ENCODE assay signal across 8 mouse cellular contexts in the genomic region with DNA sequence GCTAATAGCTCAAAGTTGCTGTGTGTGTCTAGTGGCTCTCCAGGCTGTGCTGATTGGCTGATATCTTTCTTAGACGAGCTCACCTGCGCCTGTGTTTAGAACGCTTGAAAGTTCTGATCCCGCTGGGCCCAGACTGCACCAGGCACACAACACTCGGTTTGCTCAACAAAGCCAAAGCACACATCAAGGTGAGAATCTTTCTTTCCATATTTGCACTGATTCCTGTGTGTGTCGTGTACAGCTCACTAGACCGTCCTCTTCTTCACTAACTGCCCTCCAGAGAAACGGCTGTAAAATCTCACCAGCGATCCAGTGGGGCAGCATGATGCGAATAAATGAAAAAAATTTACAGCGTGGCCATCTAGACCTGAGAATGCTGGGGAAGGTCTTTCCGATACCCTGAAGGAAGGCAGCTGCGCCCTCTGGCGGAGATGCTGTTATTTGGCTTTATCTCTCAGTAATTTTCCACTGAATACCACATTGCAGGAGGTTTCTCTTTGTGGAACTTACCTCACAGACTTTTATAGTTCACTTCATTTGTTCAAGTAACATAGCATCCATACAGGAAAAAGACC. TPM values are rescaled to one million over a fixed set of nuclear protein-coding genes. Genes with fewer than 3 reads are reported as not detected.
DNase-seq lines count a peak whose midpoint lies in the region; ATAC-seq and TF ChIP-seq lines count a peak whose summit lies in the region.

No protein-coding gene starts in this region.

- peaks cover 14% of the 10 kb centered on the region for H3K4me1 ChIP-seq in forebrain, embryonic 16.5 days (replicated peaks; ENCODE audit: control insufficient read depth, insufficient read depth, low read length)

- H3K4me3 ChIP-seq in forebrain, embryonic 16.5 days (replicated peaks; ENCODE audit: low read length): no peak overlapping the region
- no peak overlapping the region for H3K4me3 ChIP-seq in layer of hippocampus, adult 2 months

- TF ChIP-seq CTCF in layer of hippocampus, adult 2 months (conservative IDR thresholded peaks at IDR 0.05): peak; percentile 94

- H3K27me3 ChIP-seq in forebrain, embryonic 16.5 days (replicated peaks; ENCODE audit: control insufficient read depth, insufficient read depth, low read length): no peaks in the 10 kb centered on the region

- WGBS in forebrain, embryonic 16.5 days: 32% methylated on average over 14 of the region's 14 CpGs

- peak; percentile 57 for DNase-seq in Muller cell, postnatal 12 days (ENCODE audit: inconsistent ontology term)
- DNase-seq in cerebellum, adult 18-20 months: peak; percentile 85 to 90
- DNase-seq in heart, postnatal 36 days: peak; percentile 82 to 87
- peak; percentile 77 to 87 for DNase-seq in layer of hippocampus, adult 2 months (ENCODE audit: low spot score in 2 of 2)
- DNase-seq in lung, adult 18-20 months: peak; percentile 73 to 78
- DNase-seq in thymus, postnatal 14 days: peak; percentile 83

- no peak overlapping the region for H3K4me2 ChIP-seq in forebrain, embryonic 16.5 days (ENCODE audit: low read length)

- H3K9me3 ChIP-seq in forebrain, embryonic 16.5 days (ENCODE audit: control insufficient read depth, low read length): no peaks in the 10 kb centered on the region

- intact Hi-C loops in heart, postnatal 36 days (cut with DNase I): loop anchor here (1.0 to 5.0 kb wide), 3 partner anchors 57 to 361 kb away; a partner anchor contains a TSS

- peaks cover 6% of the 10 kb centered on the region; the same call in 1 of the 2 replicates for H3K36me3 ChIP-seq in forebrain, embryonic 16.5 days (ENCODE audit: control insufficient read depth, insufficient read depth)

- no peak overlapping the region for H3K9ac ChIP-seq in forebrain, embryonic 16.5 days (replicated peaks; ENCODE audit: low read depth, low read length)

- ATAC-seq in forebrain, embryonic 16.5 days: peak; percentile 51
- peak; percentile 53; the same call in 1 of the 2 replicates for ATAC-seq in neutrophil, adult 5-6 weeks (ENCODE audit: extremely low read depth, insufficient number of reproducible peaks, low FRiP score, poor library complexity, severe bottlenecking)

- no peak overlapping the region for H3K27ac ChIP-seq in forebrain, embryonic 16.5 days (ENCODE audit: low read length)
- peak overlapping the region; percentile 63 for H3K27ac ChIP-seq in layer of hippocampus, adult 2 months

RNA-seq across cellular contexts. Expression of a gene that starts 2.0 kb away (rescaled TPM):
- polyA plus RNA-seq in forebrain, embryonic 16.5 days (2015; fragmentation: Nextera tagmentation; extraction: Ambion mirVana): not detected in 2 replicates
- not detected for total RNA-seq in heart, postnatal 36 days (2021)
- total RNA-seq in layer of hippocampus, adult 2 months (2021): not detected
- not detected in 2 replicates for total RNA-seq in neutrophil, adult 5-6 weeks (2017)

RNA-seq across cellular contexts. Expression of a gene that starts 20.8 kb away (rescaled TPM):
- polyA plus RNA-seq in forebrain, embryonic 16.5 days (2015; fragmentation: Nextera tagmentation; extraction: Ambion mirVana): 33.2 and 39.6 TPM in 2 replicates
- 10 to 100 TPM; 33.0 to 33.8 TPM for total RNA-seq in heart, postnatal 36 days (2021)
- total RNA-seq in layer of hippocampus, adult 2 months (2021): 10 to 100 TPM; 39.9 to 40.7 TPM
- total RNA-seq in neutrophil, adult 5-6 weeks (2017): 41.6 and 45.5 TPM in 2 replicates

RNA-seq across cellular contexts. Expression of a gene that starts 59.2 kb away (rescaled TPM):
- polyA plus RNA-seq in forebrain, embryonic 16.5 days (2015; fragmentation: Nextera tagmentation; extraction: Ambion mirVana): 46.7 and 61.4 TPM in 2 replicates
- 10 to 100 TPM; 50.9 to 51.7 TPM for total RNA-seq in heart, postnatal 36 days (2021)
- total RNA-seq in layer of hippocampus, adult 2 months (2021): 10 to 100 TPM; 62.8 to 68.6 TPM
- 108 and 112 TPM in 2 replicates for total RNA-seq in neutrophil, adult 5-6 weeks (2017)
